Mouse (Mus musculus): Measurements from ENCODE around the gene Gss.
"Not testable (repeated sequence)": the region's sequence is repeated elsewhere in the genome, so short reads cannot be mapped to it uniquely, and the experiment has no call there.

The Gss gene

GRCm38 (mm10) chr2:155616971-155617370 lies 24.4 kb upstream of the Gss start:
- no peak for DNase-seq (ENCODE audit: low spot score)

GRCm38 (mm10) chr2:155613953-155614352 lies 21.3 kb upstream of the Gss start:
- DNase-seq (ENCODE audit: low spot score), result peak; percentile 58

- DNase-seq (ENCODE audit: low spot score), result peak; percentile 97
These were observed 20.7 kb upstream of the Gss start for GRCm38 (mm10) chr2:155613326-155613755.

GRCm38 (mm10) chr2:155611834-155612550 lies 19.4 kb upstream of the Gss start:
- peak; percentile 72 for DNase-seq (ENCODE audit: low spot score)

GRCm38 (mm10) chr2:155610978-155611377 lies 18.4 kb upstream of the Gss start, which contains the start of gene Myh7b:
Gene Myh7b, plus strand, starts transcription at chr2:155611212.
- no peak for DNase-seq (ENCODE audit: low spot score)

GRCm38 (mm10) chr2:155606360-155606759 lies 13.8 kb upstream of the Gss start:
- no peak for DNase-seq (ENCODE audit: low spot score)

GRCm38 (mm10) chr2:155605236-155605589 lies 12.6 kb upstream of the Gss start:
- not testable (repeated sequence) for DNase-seq (ENCODE audit: low spot score)

- DNase-seq (ENCODE audit: low spot score), result peak; percentile 86
These were observed 12.1 kb upstream of the Gss start for GRCm38 (mm10) chr2:155604560-155605235.

- peak; percentile 48 for DNase-seq (ENCODE audit: low spot score)
These were observed 11.1 kb upstream of the Gss start for GRCm38 (mm10) chr2:155603707-155604106.

- DNase-seq (ENCODE audit: low spot score), result no peak
These were observed 2.9 kb upstream of the Gss start for GRCm38 (mm10) chr2:155595516-155595915.

GRCm38 (mm10) chr2:155592854-155593283 lies 259 bp upstream of the Gss start:
- no peak for DNase-seq (ENCODE audit: low spot score)

- DNase-seq (ENCODE audit: low spot score), result no peak
These were observed 934 bp downstream of the Gss start for GRCm38 (mm10) chr2:155591676-155592075.

- DNase-seq (ENCODE audit: low spot score), result no peak
These were observed 1.7 kb downstream of the Gss start for GRCm38 (mm10) chr2:155590876-155591275.

- no peak for DNase-seq (ENCODE audit: low spot score)
These were observed 3.1 kb downstream of the Gss start for GRCm38 (mm10) chr2:155589521-155589920.

- no peak for DNase-seq (ENCODE audit: low spot score)
These were observed 4.5 kb downstream of the Gss start for GRCm38 (mm10) chr2:155588136-155588535.

- DNase-seq (ENCODE audit: low spot score), result no peak
These were observed 7.1 kb downstream of the Gss start for GRCm38 (mm10) chr2:155585486-155585885.

GRCm38 (mm10) chr2:155585082-155585481 lies 7.5 kb downstream of the Gss start:
- DNase-seq (ENCODE audit: low spot score), result no peak

- DNase-seq (ENCODE audit: low spot score), result peak; percentile 57
These were observed 8.6 kb downstream of the Gss start for GRCm38 (mm10) chr2:155583927-155584530.

GRCm38 (mm10) chr2:155582996-155583395 lies 9.6 kb downstream of the Gss start:
- DNase-seq (ENCODE audit: low spot score), result no peak

- DNase-seq (ENCODE audit: low spot score), result no peak
These were observed 10.1 kb downstream of the Gss start for GRCm38 (mm10) chr2:155582384-155582995.

GRCm38 (mm10) chr2:155580331-155580730 lies 12.3 kb downstream of the Gss start:
- DNase-seq (ENCODE audit: low spot score), result no peak

GRCm38 (mm10) chr2:155576656-155577055 lies 16.0 kb downstream of the Gss start:
- DNase-seq (ENCODE audit: low spot score), result no peak

- DNase-seq (ENCODE audit: low spot score), result no peak
These were observed 17.9 kb downstream of the Gss start for GRCm38 (mm10) chr2:155574700-155575099.
